Mouse (Mus musculus) midbrain, embryonic 16.5 days (tissue): ENCODE data around the gene Tcf7l1. TPM values are rescaled to one million over a fixed set of nuclear protein-coding genes. Genes with fewer than 3 reads are reported as not detected.

ENCODE experiments used
- ATAC-seq: fragments of 200-750 bp; cut with Nextera tagmentation; 2 replicates; pipeline ENCODE4 v1.8.0; 2017; ENCODE audit warnings: moderate TSS enrichment
- H3K27ac ChIP-seq: fragments of 300-500 bp; sonication (generic); 2 replicates; pipeline ENCODE4 v1.5.1; 2014; ENCODE audit warnings: mild to moderate bottlenecking, low read length, mixed read lengths
- H3K27me3 ChIP-seq: fragments of 300-500 bp; sonication (generic); 2 replicates; pipeline ENCODE4 v1.6.1; 2014; ENCODE audit warnings: low read depth, low read length, mixed read lengths; ENCODE audit not compliant: control insufficient read depth, insufficient read depth
- H3K36me3 ChIP-seq: fragments of 300-500 bp; sonication (generic); 2 replicates; pipeline ENCODE4 v1.6.1; 2014; ENCODE audit warnings: mild to moderate bottlenecking, low read length, moderate library complexity, mixed read lengths; ENCODE audit not compliant: control insufficient read depth, insufficient read depth
- H3K4me1 ChIP-seq: fragments of 300-500 bp; sonication (generic); 2 replicates; pipeline ENCODE4 v1.6.1; 2014; ENCODE audit warnings: mild to moderate bottlenecking, low read length, mixed read lengths; ENCODE audit not compliant: control insufficient read depth, insufficient read depth
- H3K4me2 ChIP-seq: fragments of 300-500 bp; sonication (generic); 2 replicates; pipeline ENCODE4 v1.6.1; 2014; ENCODE audit warnings: mild to moderate bottlenecking, low read length, mixed read lengths
- H3K4me3 ChIP-seq: fragments of 300-500 bp; sonication (generic); 2 replicates; pipeline ENCODE4 v1.5.1; 2014; ENCODE audit warnings: low read depth, mild to moderate bottlenecking, low read length, moderate library complexity, mixed read lengths
- H3K9ac ChIP-seq: fragments of 300-500 bp; sonication (generic); 2 replicates; pipeline ENCODE4 v1.6.1; 2014; ENCODE audit warnings: low read depth, low read length, mixed read lengths
- H3K9me3 ChIP-seq: fragments of 300-500 bp; sonication (generic); replicated peaks from 2 replicates; pipeline ENCODE4 v1.6.1; 2014; ENCODE audit warnings: mild to moderate bottlenecking, low read length, mixed read lengths; ENCODE audit not compliant: control insufficient read depth, poor library complexity, severe bottlenecking
- WGBS: fragments of 180-500 bp; shearing (Covaris S2); extraction: QIAGEN DNeasy Blood & Tissue Kit; methylation state at CpG from one replicate; pipeline ENCODE4 v1.1.7; 2014; 5-methylcytosine and 5-hydroxymethylcytosine counted together
- polyA plus RNA-seq: library from polyadenylated mRNA; unstranded; fragments of >200 nt; fragmentation: Nextera tagmentation; extraction: Ambion mirVana; gene quantifications from 2 replicates; pipeline ENCODE4 v1.2.1, GENCODE M21; 2015

Gene Tcf7l1
- polyA plus RNA-seq, 1 experiment from 2014 or later, result 4.1 TPM

DNA sequence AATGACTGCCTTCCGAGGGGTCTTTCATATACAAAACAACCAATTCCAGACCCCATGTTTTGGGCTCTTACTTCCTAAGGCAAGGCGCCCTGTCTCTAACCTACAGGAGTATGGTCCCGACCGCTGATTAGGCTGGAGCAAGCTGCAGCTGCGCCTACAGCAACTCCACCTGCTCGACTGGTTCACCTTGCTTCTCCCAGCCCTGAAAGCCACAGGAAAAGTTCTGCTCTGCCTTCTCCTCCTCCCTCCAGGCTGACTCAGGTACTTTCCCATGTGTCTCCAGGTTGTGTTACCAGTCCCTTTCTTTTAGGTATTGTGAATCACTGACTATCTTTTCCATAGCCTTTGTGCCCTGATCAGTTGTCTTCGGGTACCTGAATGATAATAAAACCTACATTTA lies 5.8 kb upstream of the Tcf7l1 start:
- Histone ChIP-seq H3K9me3 (no peaks in the 10 kb centered on the region), H3K27ac (no peak overlapping the region), H3K4me3 (no peak overlapping the region), H3K9ac (no peak overlapping the region), H3K4me1 (no peaks in the 10 kb centered on the region), H3K36me3 (no peaks in the 10 kb centered on the region), H3K27me3 (peaks cover 4% of the 10 kb centered on the region; the same call in 1 of the 2 replicates), H3K4me2 (no peak overlapping the region)
- ATAC-seq, result no peak
- WGBS, result 49% methylated on average over 7 of the region's 7 CpGs

DNA sequence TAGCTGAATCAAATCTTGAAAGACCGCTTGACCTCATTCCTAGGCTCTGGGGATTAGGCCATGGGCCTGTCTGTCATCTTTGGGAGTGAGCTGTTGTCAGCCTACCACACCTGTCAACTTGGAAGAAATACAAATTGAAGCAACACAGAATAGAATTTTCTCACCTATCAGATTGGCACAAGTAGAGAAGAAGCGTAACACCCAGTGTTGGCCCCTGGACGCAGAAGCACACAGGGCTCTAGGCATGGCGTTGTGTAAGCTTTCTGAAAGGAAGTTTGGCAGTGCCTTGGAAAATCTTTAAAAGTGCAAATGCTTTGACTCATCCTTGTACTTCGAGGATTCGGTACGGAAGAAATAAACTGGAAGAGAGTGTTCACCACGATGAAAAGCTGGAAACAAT lies 3.6 kb upstream of the Tcf7l1 start:
- Histone ChIP-seq H3K4me3 (no peak overlapping the region), H3K27ac (no peak overlapping the region), H3K9ac (no peak overlapping the region), H3K4me1 (peaks cover 11% of the 10 kb centered on the region), H3K9me3 (no peaks in the 10 kb centered on the region), H3K36me3 (no peaks in the 10 kb centered on the region), H3K27me3 (peaks cover 10% of the 10 kb centered on the region), H3K4me2 (no peak overlapping the region)
- WGBS, result 95% methylated on average over 8 of the region's 8 CpGs
- ATAC-seq, result no peak

DNA sequence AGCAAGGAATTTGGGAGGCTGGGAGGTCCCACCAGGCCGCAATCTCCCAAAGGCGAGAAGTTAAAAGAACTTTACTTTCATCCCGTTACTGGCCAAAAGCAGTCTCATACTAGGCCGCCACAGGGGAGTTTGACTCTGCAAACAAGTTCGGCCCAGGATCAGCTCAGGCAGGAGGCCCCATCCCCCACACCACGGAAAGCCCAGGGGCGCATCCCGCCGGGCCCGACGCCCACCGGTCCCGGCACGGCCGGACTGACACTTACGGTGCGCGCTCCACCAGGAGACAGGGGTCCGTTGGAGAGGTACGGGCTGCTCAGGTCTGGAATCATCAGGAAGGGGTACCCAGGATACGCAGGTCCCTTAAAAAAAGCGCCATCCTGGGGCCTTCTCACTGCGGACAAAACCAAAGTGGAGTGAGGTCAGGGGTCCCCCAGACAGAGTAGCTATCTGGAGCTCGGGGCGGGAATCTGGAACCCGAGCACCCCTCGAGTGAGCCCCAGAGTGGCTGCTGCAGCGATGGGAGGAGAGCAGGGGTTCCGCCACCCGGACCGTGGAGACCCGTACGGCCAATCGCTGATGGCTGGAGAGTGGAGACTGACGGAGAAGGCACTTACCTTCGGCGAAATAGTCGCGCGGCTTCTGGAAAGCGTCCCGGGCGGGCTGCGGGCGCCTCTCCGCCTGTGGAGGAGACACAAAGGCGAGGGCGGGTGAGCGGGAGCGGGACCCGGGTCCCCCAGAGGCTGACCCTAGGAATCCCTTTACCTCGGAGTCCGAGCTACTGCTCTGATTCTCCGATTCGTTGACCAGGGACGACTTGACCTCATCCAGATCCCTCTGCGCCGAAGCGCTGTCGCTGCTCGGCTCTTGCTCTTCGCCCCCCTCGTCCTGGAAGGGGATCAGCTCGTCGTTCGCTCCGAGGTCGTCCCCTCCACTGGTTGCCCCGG lies 834 bp downstream of the Tcf7l1 start:
- H3K4me2 ChIP-seq, result peak overlapping the region; percentile 100
- no peaks in the 10 kb centered on the region for H3K9me3 ChIP-seq
- H3K4me1 ChIP-seq, result peaks cover 14% of the 10 kb centered on the region
- H3K9ac ChIP-seq, result peak overlapping the region; percentile 66
- WGBS, result under 1% methylated on average over 69 of the region's 69 CpGs
- ATAC-seq, result peak; percentile 30; the same call in 1 of the 2 replicates
- H3K27ac ChIP-seq, result peak overlapping the region; percentile 76
- no peaks in the 10 kb centered on the region for H3K36me3 ChIP-seq
- H3K4me3 ChIP-seq, result peak overlapping the region; percentile 68
- H3K27me3 ChIP-seq, result peaks cover 12% of the 10 kb centered on the region

DNA sequence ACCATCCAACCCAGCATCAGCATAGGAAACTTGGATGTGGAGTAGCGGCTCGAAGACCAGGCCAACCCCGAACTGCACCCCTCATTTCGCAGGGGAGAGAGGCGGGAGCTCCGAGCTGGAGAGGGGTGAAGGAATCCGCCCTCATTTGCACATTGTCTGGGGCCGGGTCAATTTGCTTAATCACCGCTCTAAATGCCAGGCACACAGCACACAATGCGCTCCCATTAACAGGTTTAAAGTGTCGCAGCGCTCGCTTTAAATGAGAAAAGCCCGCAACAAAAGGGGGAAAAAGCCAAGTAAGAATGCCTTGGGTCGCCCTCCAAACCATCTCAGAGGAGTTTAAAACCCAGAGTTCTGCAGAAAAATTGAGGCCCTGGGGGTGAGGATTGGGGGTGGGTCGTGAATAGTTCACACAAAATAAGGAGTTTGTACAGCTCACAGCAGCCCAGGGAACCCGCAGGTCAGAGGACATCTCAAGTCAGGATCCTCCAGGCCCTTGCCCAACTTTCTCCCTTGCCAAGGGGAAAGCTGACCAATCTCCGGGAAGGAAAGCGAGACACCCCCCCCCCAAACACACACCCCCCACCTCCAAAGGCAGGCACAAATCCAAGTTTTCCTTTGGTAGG lies 1.6 kb downstream of the Tcf7l1 start:
- Histone ChIP-seq H3K4me3 (peak overlapping the region; percentile 68), H3K36me3 (no peaks in the 10 kb centered on the region), H3K9ac (peak overlapping the region; percentile 66), H3K4me2 (peak overlapping the region; percentile 100), H3K9me3 (no peaks in the 10 kb centered on the region), H3K27me3 (peaks cover 12% of the 10 kb centered on the region), H3K4me1 (peaks cover 14% of the 10 kb centered on the region), H3K27ac (no peak overlapping the region)
- ATAC-seq, result no peak
- 4% methylated on average over 19 of the region's 19 CpGs for WGBS

DNA sequence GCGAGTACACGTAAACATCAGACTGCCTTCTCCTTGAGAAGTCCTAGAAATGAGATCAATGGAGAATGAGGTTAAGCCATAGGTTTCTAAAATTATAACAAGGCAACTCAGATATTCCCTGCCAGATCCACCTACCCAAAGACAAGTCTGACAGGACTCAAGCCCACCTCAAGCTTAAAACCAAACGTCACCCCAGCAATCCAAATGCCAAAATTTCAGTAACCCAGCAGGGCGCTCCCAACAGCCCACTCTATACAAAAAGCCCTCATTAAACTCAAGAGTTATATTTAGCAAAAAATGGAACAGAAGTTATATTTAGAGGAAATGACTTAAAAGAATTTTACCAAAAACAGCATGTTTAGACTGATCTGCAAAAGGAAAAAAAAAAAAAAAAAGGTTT lies 5.3 kb downstream of the Tcf7l1 start:
- H3K9me3 ChIP-seq, result no peaks in the 10 kb centered on the region
- peaks cover 10% of the 10 kb centered on the region for H3K4me1 ChIP-seq
- no peak overlapping the region for H3K4me3 ChIP-seq
- no peak for ATAC-seq
- no peak overlapping the region for H3K9ac ChIP-seq
- 93% methylated on average over 4 of the region's 4 CpGs for WGBS
- no peaks in the 10 kb centered on the region for H3K36me3 ChIP-seq
- peaks cover 8% of the 10 kb centered on the region for H3K27me3 ChIP-seq
- no peak overlapping the region for H3K27ac ChIP-seq
- H3K4me2 ChIP-seq, result no peak overlapping the region

DNA sequence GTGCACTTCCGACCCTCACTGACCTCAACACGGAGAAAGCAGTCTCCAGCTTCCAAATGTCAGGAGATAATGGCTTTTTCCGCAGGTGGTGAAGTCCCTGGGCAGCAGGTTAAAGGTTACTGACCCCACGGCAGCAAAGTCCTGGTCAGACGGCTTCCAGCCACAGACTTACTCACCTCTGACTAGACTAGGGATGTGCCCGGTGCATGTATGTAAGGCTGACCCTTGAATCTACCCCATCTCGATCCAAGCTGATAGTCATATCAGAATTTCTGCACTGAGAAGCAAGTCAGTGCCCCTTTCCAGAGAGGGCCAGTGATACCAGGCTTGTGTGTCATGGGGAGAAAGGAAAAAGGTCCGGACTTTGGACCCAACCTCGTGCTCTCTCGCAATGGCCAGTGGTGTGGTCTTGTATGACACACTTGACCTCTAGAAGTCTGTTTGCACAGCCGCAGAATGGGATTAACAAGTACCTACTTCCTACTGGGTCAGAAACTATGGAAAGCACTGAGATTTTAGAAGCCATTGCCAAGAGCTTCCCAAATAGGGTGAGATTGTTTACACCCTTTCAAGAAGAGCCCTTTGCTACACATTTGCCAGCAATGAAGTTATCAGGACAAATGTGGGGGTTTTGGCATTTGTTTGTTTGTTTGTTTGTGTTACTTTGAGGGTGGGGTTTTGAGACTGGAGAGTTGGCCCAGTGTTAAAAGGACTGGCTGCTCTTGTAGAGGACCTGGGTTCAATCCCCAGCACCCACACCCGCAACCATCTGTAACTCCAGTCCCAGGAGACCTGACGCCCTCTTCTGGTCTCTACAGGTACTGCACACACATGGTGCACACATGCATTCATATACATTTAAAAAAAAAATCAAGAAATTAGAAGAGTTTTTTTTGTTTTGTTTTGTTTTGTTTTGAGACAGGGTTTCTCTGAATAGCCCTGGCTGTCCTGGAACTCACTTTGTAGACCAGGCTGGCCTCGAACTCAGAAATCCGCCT lies 10.0 kb downstream of the Tcf7l1 start:
- Histone ChIP-seq H3K9ac (no peak overlapping the region), H3K4me3 (no peak overlapping the region), H3K27me3 (no peaks in the 10 kb centered on the region), H3K9me3 (no peaks in the 10 kb centered on the region), H3K4me2 (no peak overlapping the region), H3K36me3 (no peaks in the 10 kb centered on the region), H3K4me1 (no peaks in the 10 kb centered on the region), H3K27ac (no peak overlapping the region)
- WGBS, result 93% methylated on average over 15 of the region's 15 CpGs
- ATAC-seq, result no peak

DNA sequence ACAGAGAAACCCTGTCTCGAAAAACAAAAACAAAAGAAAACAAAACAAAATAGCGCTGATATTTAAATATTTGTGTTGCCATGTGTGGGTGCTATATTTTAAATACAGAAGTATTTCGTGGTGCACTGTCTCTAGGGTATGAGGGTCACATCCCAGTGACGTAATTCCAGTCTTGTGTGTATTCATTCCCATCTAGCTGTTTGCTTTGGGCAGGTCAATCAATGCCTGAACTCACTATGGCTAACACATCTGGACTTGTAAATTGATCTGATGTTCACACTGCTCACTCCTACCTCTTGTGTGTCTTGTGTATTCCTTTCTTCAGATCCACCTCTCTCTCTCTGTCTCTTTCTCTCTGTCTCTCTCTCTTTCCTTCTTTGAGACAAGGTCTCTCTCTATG lies 11.8 kb downstream of the Tcf7l1 start:
- 99% methylated on average over 4 of the region's 4 CpGs for WGBS

DNA sequence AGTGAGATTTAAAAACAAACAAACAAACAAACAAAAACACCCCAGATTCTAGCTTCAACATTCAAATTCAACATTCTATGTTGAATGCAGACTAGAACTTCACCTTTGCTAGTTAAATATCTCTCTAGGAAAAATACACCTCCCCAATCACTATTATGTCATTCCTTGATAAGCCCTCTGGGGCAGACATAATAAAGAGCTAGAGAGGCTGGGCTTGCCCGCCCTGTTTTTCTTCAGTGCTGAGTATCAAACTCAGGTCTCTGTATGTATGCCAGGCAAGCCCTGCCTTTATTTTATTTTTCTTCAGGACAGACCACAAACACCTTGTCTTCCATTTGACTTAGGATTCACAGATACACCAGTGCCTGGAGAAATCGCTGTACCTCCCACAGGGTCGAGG lies 14.8 kb downstream of the Tcf7l1 start:
- no peak overlapping the region for H3K4me3 ChIP-seq
- no peaks in the 10 kb centered on the region for H3K9me3 ChIP-seq
- H3K9ac ChIP-seq, result no peak overlapping the region
- ATAC-seq, result no peak
- H3K4me2 ChIP-seq, result no peak overlapping the region
- no peak overlapping the region for H3K27ac ChIP-seq
- no peaks in the 10 kb centered on the region for H3K36me3 ChIP-seq
- H3K4me1 ChIP-seq, result no peaks in the 10 kb centered on the region
- 50% methylated on average over 3 of the region's 3 CpGs for WGBS
- no peaks in the 10 kb centered on the region for H3K27me3 ChIP-seq

More for the DNA sequence above, 11.8 kb downstream of the Tcf7l1 start:
- no peak overlapping the region for H3K4me3 ChIP-seq
- H3K27me3 ChIP-seq, result no peaks in the 10 kb centered on the region
- no peak overlapping the region for H3K27ac ChIP-seq
- no peaks in the 10 kb centered on the region for H3K36me3 ChIP-seq
- no peaks in the 10 kb centered on the region for H3K4me1 ChIP-seq
- H3K9ac ChIP-seq, result no peak overlapping the region
- no peak for ATAC-seq
- H3K9me3 ChIP-seq, result no peaks in the 10 kb centered on the region
- no peak overlapping the region for H3K4me2 ChIP-seq
